ENCODE assay signal across 16 mouse cellular contexts in the genomic region with DNA sequence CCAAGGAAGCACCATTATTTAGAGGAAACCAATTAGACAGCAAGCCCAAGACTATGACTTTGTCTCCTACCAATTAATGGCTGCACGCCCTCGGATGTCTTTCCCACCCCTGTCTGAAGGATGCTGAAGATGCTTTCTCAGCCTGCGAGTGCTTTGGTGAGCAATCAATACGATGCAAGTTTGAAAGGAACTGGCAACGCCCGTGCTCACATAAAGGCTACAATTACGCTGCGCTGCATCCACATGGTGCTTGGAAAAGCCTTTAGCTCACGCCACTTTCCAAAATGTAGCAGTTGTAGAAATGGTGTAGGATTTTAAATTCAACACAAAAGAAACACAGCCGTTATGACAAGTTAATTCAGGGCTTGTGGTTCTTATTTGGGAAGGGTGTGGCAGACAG.
"Had no signal": no experiment of that assay in that cellular context is flagged by ENCODE, and none has a peak within 500 bp of the region (broad histone marks: within the 10 kb centered on the region; RNA-seq: fewer than 3 reads in every experiment).

No protein-coding gene starts in this region.

- H3K9ac ChIP-seq: liver, embryonic 13.5 days; liver, embryonic 15.5 days; liver, postnatal 0 days; lung, embryonic 15.5 days; midbrain, embryonic 12.5 days; neural tube, embryonic 12.5 days had no signal

- ATAC-seq: liver, postnatal 0 days; lung, postnatal 0 days had no signal

- DNase-seq: liver, embryonic 13.5 days; liver, postnatal 0 days; lung, adult 2 months; lung, postnatal 14 days; lung, postnatal 36 days; midbrain, embryonic 14.5 days; right cerebral cortex, postnatal 14 days; thymus, postnatal 14 days; thymus, postnatal 36 days had no signal

- H3K4me1 ChIP-seq: liver, embryonic 13.5 days; liver, embryonic 15.5 days; lung, embryonic 15.5 days; megakaryocyte, embryonic 14.5 days; midbrain, embryonic 12.5 days; neural tube, embryonic 12.5 days had no signal

- H3K9me3 ChIP-seq: liver, embryonic 13.5 days; liver, embryonic 15.5 days; lung, embryonic 15.5 days; midbrain, embryonic 12.5 days; neural tube, embryonic 12.5 days had no signal

- H3K27me3 ChIP-seq: liver, embryonic 13.5 days; liver, embryonic 15.5 days; lung, embryonic 15.5 days; midbrain, embryonic 12.5 days; neural tube, embryonic 12.5 days had no signal

- H3K4me3 ChIP-seq: liver, embryonic 13.5 days; liver, embryonic 15.5 days; lung, embryonic 15.5 days; megakaryocyte, embryonic 14.5 days; midbrain, embryonic 12.5 days; neural tube, embryonic 12.5 days had no signal

- H3K4me2 ChIP-seq: liver, embryonic 13.5 days; liver, embryonic 15.5 days; lung, embryonic 15.5 days; midbrain, embryonic 12.5 days; neural tube, embryonic 12.5 days had no signal

- H3K36me3 ChIP-seq: liver, embryonic 13.5 days; liver, embryonic 15.5 days; lung, embryonic 15.5 days; midbrain, embryonic 12.5 days; neural tube, embryonic 12.5 days had no signal

- H3K27ac ChIP-seq: liver, embryonic 13.5 days; liver, embryonic 15.5 days; lung, embryonic 15.5 days; macrophage; midbrain, embryonic 12.5 days; neural tube, embryonic 12.5 days had no signal
